ENCODE assay signal across 8 mouse cellular contexts in genomic region chr8:87471603-87472270, GRCm38 (mm10). TPM values are rescaled to one million over a fixed set of nuclear protein-coding genes. Genes with fewer than 3 reads are reported as not detected.
A peak's percentile ranks its signal among the peaks of the same experiment; 100 is the strongest.
DNase-seq lines count a peak whose midpoint lies in the region; ATAC-seq lines count a peak whose summit lies in the region.

No protein-coding gene starts in this region.

- WGBS in neural tube, embryonic 11.5 days, result under 1% methylated on average over 32 of the region's 36 CpGs

- no peak for ATAC-seq in megakaryocyte, adult 5-6 weeks (ENCODE audit: poor library complexity, severe bottlenecking)
- ATAC-seq in neural tube, embryonic 11.5 days (ENCODE audit: insufficient read depth, low FRiP score, low TSS enrichment), result peak; percentile 37

- H3K27me3 ChIP-seq in megakaryocyte, embryonic 14.5 days (replicated peaks), result peaks cover 90% of the 10 kb centered on the region
- peaks cover 69% of the 10 kb centered on the region for H3K27me3 ChIP-seq in neural tube, embryonic 11.5 days (ENCODE audit: control insufficient read depth, insufficient read depth, low read length)

- H3K4me3 ChIP-seq in megakaryocyte, embryonic 14.5 days (replicated peaks), result peak overlapping the region; percentile 75
- H3K4me3 ChIP-seq in neural tube, embryonic 11.5 days (ENCODE audit: low read depth, low read length), result peak overlapping the region; percentile 56

- peaks cover 27% of the 10 kb centered on the region; the same call in 1 of the 2 replicates for H3K9me3 ChIP-seq in megakaryocyte, embryonic 14.5 days
- H3K9me3 ChIP-seq in neural tube, embryonic 11.5 days (ENCODE audit: control insufficient read depth, low read length), result no peaks in the 10 kb centered on the region

- peak overlapping the region; percentile 52 for H3K9ac ChIP-seq in neural tube, embryonic 11.5 days (ENCODE audit: low read length)

- 0 out of 2 replicates have a peak overlapping the region, but pooled peaks have one; percentile 34 for H3K27ac ChIP-seq in neural tube, embryonic 11.5 days (ENCODE audit: low read depth, low read length)

- peak; percentile 9 to 42 for DNase-seq in adrenal gland, adult (ENCODE audit: inconsistent age in 2 of 2, low spot score in 1 of 2)
- DNase-seq in adrenal gland, adult 18-20 months (ENCODE audit: low spot score in 2 of 2), result no peak
- peak; percentile 0 for DNase-seq in induced T-regulatory cell, adult 2 months (ENCODE audit: low read depth)
- DNase-seq in neural tube, embryonic 11.5 days (ENCODE audit: low spot score), result peak; percentile 45
- DNase-seq in thymus, adult 18-20 months, result no peak
- DNase-seq in layer of hippocampus, adult 11-12 months (ENCODE audit: low spot score), result no peak

- H3K36me3 ChIP-seq in megakaryocyte, embryonic 14.5 days (replicated peaks; ENCODE audit: low read length), result no peaks in the 10 kb centered on the region
- no peaks in the 10 kb centered on the region for H3K36me3 ChIP-seq in neural tube, embryonic 11.5 days (ENCODE audit: control insufficient read depth, insufficient read depth, low read length)

- H3K4me1 ChIP-seq in megakaryocyte, embryonic 14.5 days, result peaks cover 42% of the 10 kb centered on the region
- peaks cover 15% of the 10 kb centered on the region for H3K4me1 ChIP-seq in neural tube, embryonic 11.5 days (ENCODE audit: control insufficient read depth, insufficient read depth, low read length)

- H3K4me2 ChIP-seq in neural tube, embryonic 11.5 days (ENCODE audit: low read depth), result peak overlapping the region; percentile 94

RNA-seq across cellular contexts. Expression of gene Cbln1, which starts 0.7 kb away (rescaled TPM):
- under 1 TPM in 1 of 2 experiments, not detected in 1; 0.70 TPM for total RNA-seq in adrenal gland, adult 18-20 months (2021)
- polyA plus RNA-seq in megakaryocyte, embryonic 14.5 days (2012; ENCODE audit: insufficient read depth, low replicate concordance), result not detected in 2 replicates
- 0.04 TPM in 1 of 2 replicates, not detected in the other for total RNA-seq in megakaryocyte, adult 5-6 weeks (2015)
- not detected in 2 replicates for total RNA-seq in megakaryocyte, adult 5-6 weeks (2017)
- 5.2 TPM in 2 replicates for polyA plus RNA-seq in neural tube, embryonic 11.5 days (2014; fragmentation: Nextera tagmentation; extraction: Ambion mirVana)

Comparison
In these comparisons a context has a peak if more than half of its experiments do, and no peak if none do; other contexts are left out.
1. DNase-seq: peak in adrenal gland, adult (2 of 2), induced T-regulatory cell, adult 2 months (single experiment) and neural tube, embryonic 11.5 days (single experiment); none in adrenal gland, adult 18-20 months (0 of 2), thymus, adult 18-20 months (0 of 2) and layer of hippocampus, adult 11-12 months (single experiment).